Mouse (Mus musculus): ENCODE results near the gene Wfikkn2.
A peak's percentile ranks its signal among the peaks of the same experiment; 100 is the strongest.

The Wfikkn2 gene

DNA sequence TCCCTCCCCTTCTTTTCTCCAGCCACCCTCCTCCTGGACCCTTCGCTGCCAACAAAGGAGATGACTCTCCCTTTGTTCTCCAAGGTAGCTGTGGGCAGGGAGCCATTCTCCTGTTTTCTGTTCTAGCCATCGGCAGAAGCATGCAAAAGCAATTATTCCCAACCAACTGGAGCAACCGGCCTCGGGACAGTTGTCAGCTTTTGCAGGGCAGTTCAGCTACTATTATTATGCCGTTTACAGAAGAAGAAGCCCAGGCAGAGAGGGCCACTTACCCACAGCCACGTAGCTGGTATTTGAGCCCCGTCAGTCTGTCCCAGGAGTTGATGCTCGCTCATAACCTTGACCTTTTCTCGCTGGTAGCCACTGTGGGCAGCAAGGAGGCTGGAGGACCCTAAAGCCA, 17.4 kb downstream of the Wfikkn2 start:
- DNase-seq (ENCODE audit: extremely low spot score, low spot score), result no peak

DNA sequence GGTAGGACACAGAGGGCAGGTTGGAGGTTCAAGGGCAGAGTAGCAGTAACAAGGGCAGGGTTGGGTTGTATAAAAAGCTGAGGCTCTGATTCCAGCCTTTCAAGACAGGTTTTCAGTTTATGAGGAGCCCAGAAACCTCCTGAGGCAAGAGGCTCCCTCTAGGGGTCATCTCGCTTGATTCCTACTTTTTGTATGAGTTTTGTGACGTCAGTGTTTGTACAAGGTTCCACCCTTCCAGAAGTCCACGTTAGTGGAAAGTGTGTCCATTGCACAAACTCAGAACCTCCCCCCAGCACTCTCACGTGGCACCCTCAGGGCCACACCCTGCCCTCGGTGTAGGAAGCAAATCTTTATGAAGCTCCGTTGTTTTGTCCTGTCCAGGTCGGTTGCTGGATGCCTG, 19.8 kb downstream of the Wfikkn2 start:
- DNase-seq (ENCODE audit: extremely low spot score, low spot score), result no peak

DNA sequence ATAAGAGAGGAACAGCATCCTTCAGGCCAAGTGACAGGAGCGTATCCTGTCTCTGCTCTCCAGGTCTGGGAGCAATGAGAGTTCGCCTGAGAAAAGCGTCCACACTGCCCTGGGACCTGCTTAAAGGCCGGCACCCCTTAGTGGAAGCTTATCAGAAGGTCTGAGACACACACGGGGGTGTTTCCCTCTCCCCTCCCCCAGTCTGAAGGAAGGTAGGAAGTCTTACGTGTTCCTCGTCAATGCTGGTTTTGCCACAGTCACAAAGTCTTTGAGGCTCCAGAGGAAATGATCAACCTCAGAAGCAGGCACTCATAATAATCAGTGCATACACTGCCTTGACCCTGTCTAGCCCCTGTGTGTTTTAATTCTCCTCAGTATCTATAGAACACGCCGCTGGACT, 22.3 kb downstream of the Wfikkn2 start:
- no peak for DNase-seq (ENCODE audit: extremely low spot score, low spot score)

DNA sequence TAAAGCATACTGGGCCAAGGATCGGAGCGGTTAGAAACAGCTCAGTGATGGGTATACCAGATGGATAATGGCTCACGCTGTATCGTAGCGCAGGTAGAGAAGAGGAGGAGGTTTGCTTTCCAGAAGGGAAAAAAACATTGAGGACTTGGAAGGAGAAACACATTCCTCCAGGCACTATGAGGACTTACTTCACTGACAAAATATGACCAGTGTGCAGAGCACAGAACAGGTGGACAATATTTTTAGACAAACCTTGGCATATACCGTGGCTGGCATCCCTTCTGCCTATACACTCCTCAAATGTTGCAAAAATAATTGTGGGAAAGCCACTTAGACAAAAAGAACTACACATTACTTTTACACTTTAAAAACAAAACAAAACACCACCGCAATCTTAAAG, 24.5 kb downstream of the Wfikkn2 start:
- DNase-seq (ENCODE audit: extremely low spot score, low spot score), result no peak

DNA sequence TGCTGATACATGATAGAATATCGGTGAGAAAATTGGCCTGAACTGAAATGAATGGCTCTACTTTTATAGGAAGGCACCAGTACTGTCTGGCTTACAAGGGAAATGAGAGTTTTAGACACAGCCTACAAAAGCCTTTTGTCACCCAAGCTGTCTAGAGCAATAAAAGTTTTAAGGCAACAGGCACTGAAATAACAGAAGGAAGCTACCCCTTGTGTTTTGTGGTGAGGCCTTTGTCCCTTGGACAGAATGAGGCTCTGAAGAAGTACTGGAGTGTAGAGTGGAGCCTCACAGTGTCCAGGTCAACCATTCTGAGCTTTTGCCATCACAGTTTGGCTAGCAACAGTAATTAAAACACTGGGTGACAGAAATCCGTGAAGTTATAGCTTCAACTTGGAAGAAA, 29.6 kb downstream of the Wfikkn2 start:
- DNase-seq (ENCODE audit: extremely low spot score, low spot score), result no peak

DNA sequence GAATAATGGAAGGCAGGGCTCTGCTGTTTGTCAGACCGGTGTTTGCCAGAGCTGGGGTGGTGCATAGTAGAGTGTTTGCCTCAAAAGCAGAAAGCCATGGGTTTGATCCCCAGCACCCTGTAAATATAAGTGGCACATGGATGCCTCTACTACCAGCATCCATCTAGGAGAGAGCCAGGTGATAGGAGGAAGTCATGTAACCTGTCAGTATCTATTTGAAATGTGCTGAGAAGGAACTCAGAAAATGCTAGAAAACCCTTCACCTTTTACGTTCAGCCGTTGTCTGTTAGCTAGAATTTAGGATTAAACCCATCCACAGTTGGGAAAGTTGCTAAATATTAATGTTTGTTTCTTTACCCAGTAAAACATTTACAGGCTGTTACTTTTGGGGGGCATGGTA, 30.2 kb downstream of the Wfikkn2 start:
- DNase-seq (ENCODE audit: extremely low spot score, low spot score), result no peak

DNA sequence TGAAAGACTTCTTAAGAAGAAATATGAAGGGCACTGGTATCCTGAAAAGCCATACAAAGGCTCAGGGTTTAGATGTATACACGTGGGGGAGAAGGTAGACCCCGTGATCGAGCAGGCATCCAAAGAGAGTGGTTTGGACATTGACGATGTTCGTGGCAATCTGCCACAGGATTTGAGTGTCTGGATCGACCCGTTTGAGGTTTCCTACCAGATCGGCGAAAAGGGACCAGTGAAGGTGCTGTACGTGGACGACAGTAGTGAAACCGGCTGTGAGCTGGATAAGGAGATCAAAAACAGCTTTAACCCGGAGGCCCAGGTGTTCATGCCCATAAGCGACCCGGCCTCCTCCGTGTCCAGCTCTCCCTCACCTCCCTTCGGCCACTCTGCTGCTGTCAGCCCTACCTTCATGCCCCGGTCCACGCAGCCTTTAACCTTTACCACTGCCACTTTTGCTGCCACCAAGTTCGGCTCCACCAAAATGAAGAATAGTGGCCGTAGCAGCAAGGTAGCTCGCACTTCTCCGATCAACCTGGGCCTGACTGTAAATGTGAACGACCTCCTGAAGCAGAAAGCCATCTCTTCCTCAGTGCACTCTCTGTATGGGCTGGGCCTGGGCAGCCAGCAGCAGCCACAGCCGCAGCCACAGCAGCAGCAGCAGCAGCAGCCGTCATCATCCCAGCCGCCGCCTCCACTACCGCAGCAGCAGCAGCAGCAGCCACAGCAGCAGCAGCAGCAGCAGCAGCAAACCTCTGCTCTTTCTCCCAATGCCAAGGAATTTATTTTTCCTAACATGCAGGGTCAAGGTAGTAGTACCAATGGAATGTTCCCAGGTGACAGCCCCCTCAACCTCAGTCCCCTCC, 31.8 kb downstream of the Wfikkn2 start:
- no peak for DNase-seq (ENCODE audit: extremely low spot score, low spot score)

DNA sequence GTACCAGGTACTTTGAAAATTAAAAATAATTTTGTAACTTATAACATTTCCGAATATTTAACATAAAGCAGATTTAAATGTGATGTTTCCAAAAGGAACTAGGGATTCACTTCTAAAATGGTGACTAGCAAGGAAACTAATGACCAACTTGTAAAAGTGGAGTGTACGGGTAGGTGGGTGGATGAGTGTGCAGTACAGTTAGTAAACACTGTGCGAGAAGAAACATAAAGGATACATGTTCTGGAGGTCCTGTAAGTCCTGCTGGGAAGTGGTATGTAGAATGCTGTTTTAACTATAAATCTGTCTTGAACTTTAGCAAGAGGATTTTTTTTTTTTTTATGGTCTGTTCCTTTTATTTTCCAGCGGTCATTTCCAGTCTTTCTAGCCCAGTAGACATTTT, 32.8 kb downstream of the Wfikkn2 start:
- DNase-seq (ENCODE audit: extremely low spot score, low spot score), result no peak

DNA sequence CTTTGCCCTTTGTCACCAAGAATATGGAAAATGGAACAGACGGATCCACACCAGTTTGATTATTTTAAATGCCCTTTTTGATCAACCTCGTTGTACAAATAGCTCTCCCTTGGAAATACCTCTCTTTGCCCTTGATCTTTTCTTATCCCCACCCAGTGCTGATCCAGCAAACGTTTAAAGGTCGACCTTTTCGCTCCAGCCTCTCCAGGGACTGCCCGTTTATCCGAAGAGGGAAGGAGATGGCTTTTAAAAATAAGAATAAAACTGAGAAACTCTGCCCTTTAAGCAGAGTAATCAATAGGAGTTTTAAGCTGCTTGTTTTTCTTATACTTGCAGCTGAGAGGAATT, 33.3 kb downstream of the Wfikkn2 start:
- DNase-seq (ENCODE audit: extremely low spot score, low spot score), result no peak

DNA sequence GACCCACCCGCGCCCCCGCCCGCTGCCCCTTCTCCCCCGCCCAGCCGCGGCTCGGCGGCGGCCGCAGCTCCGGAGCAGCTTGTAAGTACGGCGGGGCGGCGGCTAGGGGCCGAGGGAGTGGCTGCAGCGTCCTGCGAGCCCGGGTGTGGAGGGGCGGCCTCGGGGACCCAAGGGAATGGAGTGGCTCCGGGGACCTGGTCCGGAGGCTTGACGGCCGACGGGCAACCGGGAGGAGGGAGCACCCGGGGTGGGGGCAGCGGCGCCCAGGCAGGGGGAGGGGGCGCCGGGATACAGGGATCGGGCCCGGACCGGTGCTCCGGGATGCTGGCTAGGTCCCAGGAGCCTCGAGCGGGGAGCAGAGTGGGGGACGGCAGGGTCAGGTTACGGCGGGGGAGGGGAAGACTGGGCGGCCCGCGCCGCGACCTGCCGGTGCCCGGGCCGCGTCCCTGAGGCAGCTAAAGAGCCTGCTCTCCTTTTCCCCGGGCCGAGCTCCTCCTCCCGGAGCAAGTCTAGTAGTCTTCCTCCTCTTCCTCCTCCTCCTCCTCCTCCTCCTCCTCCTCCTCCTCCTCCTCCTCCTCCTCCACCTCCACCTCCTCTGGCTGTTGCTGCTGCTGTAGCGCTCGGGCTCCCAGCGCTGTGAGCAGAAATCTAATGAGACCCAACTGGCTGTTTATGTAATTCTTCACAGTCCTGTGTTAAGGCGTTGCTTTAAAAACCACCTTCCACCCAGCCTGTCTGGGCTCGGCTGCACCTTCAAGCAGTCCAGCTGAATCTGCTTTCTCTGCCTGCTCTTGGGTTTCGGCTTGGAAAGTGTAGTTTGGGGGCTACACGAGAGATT, 33.9 kb downstream of the Wfikkn2 start:
- DNase-seq (ENCODE audit: extremely low spot score, low spot score), result peak; percentile 89

DNA sequence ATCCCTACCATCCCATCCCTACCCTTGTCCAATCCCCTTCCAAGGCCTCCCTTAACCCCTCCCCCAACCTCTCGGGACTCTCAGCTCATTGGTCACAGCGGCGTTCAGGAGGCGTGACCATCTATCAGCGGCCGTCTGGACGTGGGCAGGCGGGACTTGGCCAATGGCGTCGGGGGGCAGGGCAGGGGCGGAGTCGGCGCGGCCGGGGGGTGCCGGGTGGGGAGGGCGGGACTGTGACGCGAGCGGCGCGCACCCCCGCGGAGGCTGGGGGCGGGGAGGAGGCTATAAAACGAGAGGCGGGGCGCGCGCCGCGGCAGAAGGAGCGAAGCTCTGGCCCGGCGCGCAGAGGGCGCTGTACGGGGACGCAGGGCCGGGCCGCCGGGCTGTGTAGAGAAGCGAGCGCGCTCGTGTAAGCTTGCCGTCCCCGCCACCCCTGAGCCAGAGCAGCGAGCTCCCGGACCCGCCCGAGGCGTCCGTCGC, 34.6 kb downstream of the Wfikkn2 start, which contains the start of gene Tob1:
Gene Tob1 (plus strand): TSS at position 331 of the 480 bp plus-strand sequence.
- DNase-seq (ENCODE audit: extremely low spot score, low spot score), result peak; percentile 98

DNA sequence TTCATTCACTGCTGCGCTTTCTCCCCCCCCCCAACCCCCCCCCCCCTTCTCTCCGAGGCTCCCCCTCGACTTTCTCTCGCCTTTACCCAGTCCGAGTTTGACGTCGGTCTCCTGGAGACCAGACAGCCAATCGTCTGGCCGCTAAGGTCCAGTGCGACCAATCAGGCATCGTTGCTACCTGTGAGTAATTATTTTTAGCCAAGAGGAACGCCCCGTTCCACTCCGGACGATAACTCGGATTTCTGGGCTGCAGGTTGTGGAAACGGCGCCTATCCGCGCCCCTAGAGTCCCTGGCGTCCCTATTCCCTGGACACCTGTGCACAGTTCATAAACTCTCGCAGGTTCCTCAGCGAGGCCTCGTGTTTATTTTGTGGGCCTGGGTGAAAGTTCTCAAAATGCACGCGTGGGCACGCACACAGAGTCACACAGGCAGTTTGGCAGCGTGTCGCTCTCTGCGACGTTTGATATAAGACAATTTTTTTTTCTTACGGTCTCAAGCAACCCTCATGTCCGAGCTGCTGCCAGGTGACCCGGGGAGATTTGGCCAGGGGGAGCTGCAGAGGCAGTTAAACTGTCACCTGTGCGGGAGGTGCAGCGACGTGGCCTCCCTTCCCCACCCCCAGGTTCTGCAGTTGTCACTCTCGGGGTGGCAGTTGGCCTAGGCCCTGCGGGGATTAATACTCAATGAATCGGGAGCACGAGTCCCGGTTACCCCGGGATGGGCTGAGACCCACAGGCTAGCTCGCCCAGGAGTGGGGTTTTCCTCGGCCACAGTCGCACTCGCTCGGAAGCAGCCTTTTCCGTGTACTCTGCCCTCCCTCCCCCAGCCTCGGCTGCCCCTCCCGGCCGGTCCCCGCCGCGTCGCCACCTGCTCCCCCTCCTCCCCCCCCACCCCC, 35.4 kb downstream of the Wfikkn2 start:
- peak; percentile 85 for DNase-seq (ENCODE audit: extremely low spot score, low spot score)

DNA sequence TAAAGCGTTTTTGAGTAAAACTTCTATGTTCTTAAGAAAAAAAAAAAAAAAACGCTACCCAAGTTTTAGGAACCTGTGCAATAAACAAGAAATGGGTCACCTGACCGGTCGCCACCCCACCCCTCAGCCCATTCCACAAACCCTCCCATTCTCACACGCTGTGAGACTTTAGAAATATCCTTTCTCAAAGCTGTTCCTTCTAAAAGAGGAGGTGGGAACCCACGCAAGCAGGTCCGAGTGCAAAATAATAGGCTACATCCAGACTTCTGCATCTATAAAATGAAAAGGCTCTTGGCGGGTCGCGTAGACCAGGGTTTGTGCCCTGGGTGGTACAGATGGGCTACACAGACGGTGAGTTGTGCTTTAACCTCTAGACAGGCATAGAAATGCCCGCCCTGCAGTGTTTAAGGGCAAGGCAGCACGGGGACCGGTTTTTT, 36.1 kb downstream of the Wfikkn2 start:
- DNase-seq (ENCODE audit: extremely low spot score, low spot score), result no peak

DNA sequence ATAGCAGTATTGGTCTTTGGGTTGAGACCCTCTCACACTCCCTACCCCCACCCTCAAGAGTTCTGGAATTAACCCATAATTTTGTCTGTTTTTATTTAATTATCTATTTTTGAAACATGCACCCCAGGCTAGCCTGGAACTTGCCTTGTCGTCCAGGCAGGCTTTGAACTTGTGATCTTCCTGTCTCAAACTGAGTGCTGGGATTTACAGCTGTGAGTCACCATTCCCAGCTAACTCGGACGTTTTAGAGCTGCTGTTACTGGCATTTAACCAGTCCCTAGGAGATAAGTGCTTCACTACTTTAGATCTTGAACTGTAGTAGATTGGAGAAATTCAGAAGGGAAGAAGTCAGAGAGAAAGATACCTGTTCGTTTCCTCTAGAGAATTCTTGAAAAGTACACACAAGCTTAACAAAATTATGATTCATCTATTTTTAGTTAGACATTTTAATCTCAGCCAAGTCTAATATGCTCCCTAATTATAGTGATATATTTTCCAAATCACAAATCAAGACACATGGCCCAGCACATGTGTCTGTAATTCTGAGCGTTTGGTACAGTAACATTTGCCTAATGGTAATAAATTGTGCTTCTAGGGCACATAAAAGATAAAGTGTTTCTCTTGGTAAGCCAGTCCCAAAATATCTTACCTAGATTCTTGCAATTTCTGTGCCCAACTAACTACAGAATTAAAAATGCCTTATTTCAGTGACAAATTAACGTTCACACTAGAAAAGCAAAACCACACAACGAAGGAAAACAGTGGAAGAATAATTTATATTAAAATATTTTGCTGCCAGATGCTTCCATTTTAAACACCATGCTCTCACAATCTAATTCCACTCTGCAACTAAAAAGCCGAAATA, 36.8 kb downstream of the Wfikkn2 start:
- DNase-seq (ENCODE audit: extremely low spot score, low spot score), result no peak

DNA sequence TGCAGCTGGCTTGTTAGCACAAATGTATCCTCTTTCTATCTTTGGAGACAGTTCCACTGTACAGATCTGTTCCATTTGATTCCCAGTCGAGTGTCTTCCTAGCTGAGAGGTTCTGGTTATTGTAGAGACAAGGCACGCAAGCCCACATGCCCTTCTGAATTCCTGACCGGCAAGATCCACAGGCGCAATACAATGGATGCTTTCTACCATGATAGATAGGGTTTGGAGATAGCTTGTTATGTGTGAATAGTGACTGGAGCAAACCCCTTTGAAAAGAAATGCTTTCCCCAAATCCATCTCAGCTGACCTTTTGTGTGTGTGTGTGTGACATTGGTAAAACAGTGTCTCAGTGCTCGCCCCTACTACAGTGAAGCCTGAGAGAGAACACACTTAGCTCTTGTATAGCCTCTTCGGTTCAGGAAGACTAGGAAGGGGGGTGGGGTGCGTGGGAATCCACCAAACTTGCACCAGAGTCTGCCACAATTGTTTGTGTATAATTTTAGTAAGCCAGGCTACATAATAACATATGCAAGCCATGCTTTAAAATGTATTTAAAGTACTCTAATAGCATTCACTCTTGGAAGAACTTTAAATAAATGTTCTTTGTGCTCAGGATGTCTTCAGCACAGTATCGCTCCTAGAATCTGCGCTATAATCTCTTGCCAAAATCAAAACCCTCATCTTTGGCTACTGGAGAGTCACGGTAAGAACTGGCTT, 39.2 kb downstream of the Wfikkn2 start:
- DNase-seq (ENCODE audit: extremely low spot score, low spot score), result no peak

DNA sequence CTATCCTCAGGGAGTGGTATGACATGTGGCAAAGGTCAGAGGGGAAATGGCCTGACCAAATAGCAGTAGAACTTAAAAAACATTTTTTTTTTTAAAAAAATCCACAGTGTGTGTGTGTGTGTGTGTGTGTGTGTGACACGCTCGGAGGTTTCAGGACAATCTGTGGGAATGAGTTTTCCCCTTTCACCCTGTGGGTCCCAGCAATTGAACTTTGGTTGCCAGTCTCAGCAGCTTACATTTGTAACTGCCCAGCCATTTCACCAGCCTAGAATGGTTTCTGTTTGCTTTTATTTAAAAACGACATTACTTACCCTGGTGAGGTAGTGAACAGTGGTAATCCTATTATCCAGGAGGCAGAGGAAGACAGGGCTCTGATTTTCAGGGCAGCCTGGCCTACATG, 42.7 kb downstream of the Wfikkn2 start:
- no peak for DNase-seq (ENCODE audit: extremely low spot score, low spot score)

DNA sequence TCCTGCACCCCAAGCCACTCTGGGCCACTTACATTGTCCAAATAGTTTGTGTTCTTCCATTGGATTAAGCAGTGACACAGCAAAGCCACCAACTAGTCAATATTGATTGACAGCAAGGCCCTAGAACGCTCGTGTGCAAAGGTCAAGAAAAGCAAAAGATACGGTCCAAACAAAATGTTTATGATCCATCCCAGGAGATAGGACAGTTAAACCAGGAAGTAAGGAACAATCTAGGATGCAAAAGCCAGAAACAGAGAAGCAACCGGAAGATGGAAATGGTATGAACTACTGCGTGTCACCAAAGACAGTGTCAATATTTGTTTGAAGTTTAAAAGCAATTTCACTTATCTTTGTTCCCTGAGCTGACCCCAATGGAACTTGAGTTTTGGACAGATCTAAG, 43.7 kb downstream of the Wfikkn2 start:
- no peak for DNase-seq (ENCODE audit: extremely low spot score, low spot score)

DNA sequence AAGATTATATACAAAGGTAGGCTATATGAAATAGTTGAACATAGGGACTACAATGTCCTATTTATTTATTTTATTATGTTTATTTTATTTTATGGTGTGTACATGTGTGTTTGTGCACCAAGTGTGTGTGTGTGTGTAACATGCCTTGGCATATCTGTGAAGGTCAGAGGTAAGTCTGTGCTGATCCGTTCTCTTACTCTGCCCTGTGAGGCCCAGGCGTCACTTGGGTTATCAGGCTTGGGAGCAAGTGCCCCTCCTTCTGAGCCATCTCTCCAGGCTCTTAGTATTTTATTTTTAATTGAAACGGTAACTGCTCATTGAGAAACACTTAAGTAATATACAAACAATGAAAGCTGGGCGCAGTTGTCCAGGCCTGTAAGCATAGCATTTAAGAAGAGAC, 45.4 kb downstream of the Wfikkn2 start:
- DNase-seq (ENCODE audit: extremely low spot score, low spot score), result no peak

DNA sequence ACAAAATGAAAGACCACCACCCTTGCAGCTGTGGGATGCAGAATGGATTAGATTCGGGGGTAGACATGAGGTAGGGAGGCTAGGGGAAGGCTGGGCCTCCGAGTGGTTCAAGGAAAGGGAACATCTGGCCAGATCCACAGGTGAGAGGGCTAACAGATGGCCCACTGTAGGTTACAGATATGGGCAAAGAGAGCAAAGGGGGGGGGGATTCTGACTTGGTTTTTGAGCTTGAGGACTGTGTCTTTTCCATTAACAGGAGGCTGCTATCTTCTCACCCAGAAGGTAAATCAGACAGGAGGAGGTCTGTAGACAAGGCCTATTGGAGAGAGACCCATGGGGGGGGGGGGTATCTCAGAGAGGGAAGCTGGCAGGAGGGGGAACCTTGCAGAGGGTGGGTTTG, 46.0 kb downstream of the Wfikkn2 start:
- DNase-seq (ENCODE audit: extremely low spot score, low spot score), result no peak

All from neural tube, embryonic 10.5 days (tissue).